15 mouse cellular contexts compared by ENCODE assay signal in the genomic region with DNA sequence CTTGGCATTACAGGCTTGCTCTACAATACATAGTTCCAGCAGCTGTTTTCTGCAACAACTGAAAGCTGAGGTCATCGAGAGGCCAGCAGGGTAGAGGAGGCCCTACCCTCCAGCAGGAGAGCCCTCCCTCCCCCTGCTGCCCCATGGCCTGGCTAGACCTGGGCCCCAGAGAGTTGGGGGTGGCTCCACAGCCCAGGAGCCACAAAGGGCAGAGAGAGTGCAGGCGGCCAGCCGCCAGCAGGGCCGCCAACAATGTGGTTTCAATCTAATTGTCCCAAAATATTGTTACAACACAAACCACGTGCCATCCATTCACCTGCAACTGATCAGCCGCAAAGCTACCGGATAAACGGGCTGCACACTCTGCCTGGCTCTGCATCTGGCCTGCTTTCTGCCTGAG. TPM values are rescaled to one million over a fixed set of nuclear protein-coding genes. Genes with fewer than 3 reads are reported as not detected.
DNase-seq lines count a peak whose midpoint lies in the region; ATAC-seq lines count a peak whose summit lies in the region.
"Had no signal": no experiment of that assay in that cellular context is flagged by ENCODE, and none has a peak within 500 bp of the region (broad histone marks: within the 10 kb centered on the region; RNA-seq: fewer than 3 reads in every experiment).

No protein-coding gene starts in this region.

- H3K9me3 ChIP-seq in heart, embryonic 12.5 days (replicated peaks), result no peaks in the 10 kb centered on the region
- H3K9me3 ChIP-seq in limb, embryonic 11.5 days (ENCODE audit: control insufficient read depth, low read length), result no peaks in the 10 kb centered on the region
- H3K9me3 ChIP-seq: lung, embryonic 15.5 days; midbrain, embryonic 15.5 days had no signal

- no peak for ATAC-seq in heart, embryonic 12.5 days (ENCODE audit: insufficient number of reproducible peaks, low FRiP score)
- ATAC-seq in limb, embryonic 11.5 days (ENCODE audit: insufficient number of reproducible peaks, low FRiP score, low TSS enrichment, low read depth), result peak; percentile 61; the same call in 1 of the 2 replicates
- ATAC-seq: forebrain, embryonic 14.5 days; midbrain, embryonic 15.5 days had no signal

- H3K36me3 ChIP-seq in heart, embryonic 12.5 days, result no peaks in the 10 kb centered on the region
- H3K36me3 ChIP-seq in limb, embryonic 11.5 days (ENCODE audit: control insufficient read depth, insufficient read depth, low read length), result no peaks in the 10 kb centered on the region
- H3K36me3 ChIP-seq: lung, embryonic 15.5 days; midbrain, embryonic 15.5 days had no signal

- 60% methylated on average over 8 of the region's 8 CpGs for WGBS in heart, embryonic 12.5 days
- 13% methylated on average over 8 of the region's 8 CpGs for WGBS in limb, embryonic 11.5 days

- H3K9ac ChIP-seq in heart, embryonic 12.5 days, result peak overlapping the region; percentile 35; the same call in 1 of the 2 replicates
- H3K9ac ChIP-seq in limb, embryonic 11.5 days (ENCODE audit: low read length), result 0 out of 2 replicates have a peak overlapping the region, but pooled peaks have one; percentile 19
- H3K9ac ChIP-seq: lung, embryonic 15.5 days; midbrain, embryonic 15.5 days had no signal

- H3K4me3 ChIP-seq in heart, embryonic 12.5 days, result no peak overlapping the region
- H3K4me3 ChIP-seq in limb, embryonic 11.5 days (ENCODE audit: low read depth, low read length), result no peak overlapping the region
- H3K4me3 ChIP-seq: lung, embryonic 15.5 days; midbrain, embryonic 15.5 days had no signal

- H3K4me2 ChIP-seq in heart, embryonic 12.5 days, result no peak overlapping the region; the same call in 1 of the 2 replicates
- H3K4me2 ChIP-seq in limb, embryonic 11.5 days (ENCODE audit: low read depth, severe bottlenecking), result no peak overlapping the region
- H3K4me2 ChIP-seq: lung, embryonic 15.5 days; midbrain, embryonic 15.5 days had no signal

- no peak overlapping the region for H3K27ac ChIP-seq in heart, embryonic 12.5 days (ENCODE audit: poor library complexity, severe bottlenecking)
- H3K27ac ChIP-seq in limb, embryonic 11.5 days (replicated peaks; ENCODE audit: low read depth, low read length), result no peak overlapping the region
- H3K27ac ChIP-seq: lung, embryonic 15.5 days; midbrain, embryonic 15.5 days had no signal

- H3K27me3 ChIP-seq in heart, embryonic 12.5 days (replicated peaks), result no peaks in the 10 kb centered on the region
- H3K27me3 ChIP-seq in limb, embryonic 11.5 days (ENCODE audit: control insufficient read depth, insufficient read depth, low read length), result no peaks in the 10 kb centered on the region
- H3K27me3 ChIP-seq: lung, embryonic 15.5 days; midbrain, embryonic 15.5 days had no signal

- no peak for DNase-seq in heart, postnatal 4 days
- peak; percentile 26 for DNase-seq in 416B (ENCODE audit: low read depth)
- DNase-seq in embryo, embryonic 10.5 days (ENCODE audit: low spot score), result peak; percentile 65
- DNase-seq in limb, embryonic 11.5 days (ENCODE audit: low spot score), result peak; percentile 72
- no peak for DNase-seq in lung, postnatal 4 days
- DNase-seq in cerebellum, postnatal 4 days (ENCODE audit: low spot score in 2 of 2), result no peak
- DNase-seq in layer of hippocampus, postnatal 36 days, result no peak
- DNase-seq: cerebellum, postnatal 25 days; gastrocnemius, postnatal 36 days; kidney, postnatal 10 days; thymus, postnatal 14 days had no signal

- peaks cover 48% of the 10 kb centered on the region for H3K4me1 ChIP-seq in heart, embryonic 12.5 days (replicated peaks)
- peaks cover 43% of the 10 kb centered on the region for H3K4me1 ChIP-seq in limb, embryonic 11.5 days (ENCODE audit: control insufficient read depth, insufficient read depth, low read length)

RNA-seq across cellular contexts. Expression of gene Slc38a10, which starts 20.0 kb away (rescaled TPM):
- 114 and 117 TPM in 2 replicates for polyA plus RNA-seq in heart, embryonic 12.5 days (2016; fragmentation: Nextera tagmentation; extraction: Ambion mirVana)
- 100 to 1,000 TPM; 115 to 116 TPM for total RNA-seq in heart, postnatal 4 days (2021)
- polyA plus RNA-seq in limb, embryonic 11.5 days (2014; fragmentation: Nextera tagmentation; extraction: Ambion mirVana), result 46.1 and 53.2 TPM in 2 replicates
- 10 to 100 TPM; 80.2 to 86.1 TPM for total RNA-seq in layer of hippocampus, postnatal 36 days (2021)

Comparison
In these comparisons a context has a peak if more than half of its experiments do, and no peak if none do; other contexts are left out.
1. DNase-seq: peak in 416B (single experiment), embryo, embryonic 10.5 days (single experiment) and limb, embryonic 11.5 days (single experiment); none in heart, postnatal 4 days (single experiment), lung, postnatal 4 days (0 of 2), cerebellum, postnatal 4 days (0 of 2) and layer of hippocampus, postnatal 36 days (0 of 2).